Mouse (Mus musculus) kidney, postnatal 10 days (tissue): ENCODE measurements at regions not wholly inside any gene's neighbourhood (a gene's known extent, or its start where the extent isn't known, plus 50 kb on each side); places are given as distances from the start of the nearest gene placed in this dataset.
A peak's percentile ranks its signal among the peaks of the same experiment; 100 is the strongest.

Experiments used
- DNase-seq: peaks from one replicate; pipeline ENCODE4 v3.0.0; 2021; ENCODE audit warnings: mixed read lengths

GRCm38 (mm10) chr9:31578506-31579173, 114.4 kb upstream of the Tmem45b start:
- no peak for DNase-seq

- DNase-seq: peak; percentile 41
Observed at GRCm38 (mm10) chr9:31577066-31577465, 112.8 kb upstream of the Tmem45b start.

GRCm38 (mm10) chr9:31567029-31567428, 102.8 kb upstream of the Tmem45b start:
- peak; percentile 20 for DNase-seq

GRCm38 (mm10) chr9:31566257-31567007, 102.2 kb upstream of the Tmem45b start:
- peak; percentile 27 for DNase-seq

- peak; percentile 78 for DNase-seq
Observed at GRCm38 (mm10) chr9:31564996-31565773, 100.9 kb upstream of the Tmem45b start.

GRCm38 (mm10) chr9:31563541-31563940, 99.3 kb upstream of the Tmem45b start:
- no peak for DNase-seq

GRCm38 (mm10) chr9:31560226-31560556, 95.9 kb upstream of the Tmem45b start:
- no peak for DNase-seq

GRCm38 (mm10) chr9:31559506-31560225, 95.4 kb upstream of the Tmem45b start:
- DNase-seq: peak; percentile 82

- DNase-seq: no peak
Observed at GRCm38 (mm10) chr9:31543691-31544052, 79.4 kb upstream of the Tmem45b start.

GRCm38 (mm10) chr9:31542909-31543690, 78.8 kb upstream of the Tmem45b start:
- DNase-seq: peak; percentile 94

GRCm38 (mm10) chr9:31541615-31542191, 77.4 kb upstream of the Tmem45b start:
- DNase-seq: peak; percentile 30

GRCm38 (mm10) chr9:31538458-31539210, 74.4 kb upstream of the Tmem45b start:
- DNase-seq: no peak

GRCm38 (mm10) chr9:31529021-31529420, 64.8 kb upstream of the Tmem45b start:
- no peak for DNase-seq

GRCm38 (mm10) chr9:31527216-31527615, 63.0 kb upstream of the Tmem45b start:
- DNase-seq: no peak
